Mouse (Mus musculus) heart, adult 2 months (tissue): ENCODE measurements around the gene Ubr3.

Experiments used
- CTCF ChIP-seq: fragments of 200-600 bp; IDR thresholded peaks from 2 replicates; pipeline ENCODE4 v1.8.1; 2022; ENCODE audit warnings: antibody characterized with exemption, mild to moderate bottlenecking, moderate library complexity
- POLR2A ChIP-seq: fragments of 200-500 bp; IDR thresholded peaks from 2 replicates; pipeline ENCODE4 v1.6.1; 2011; ENCODE audit warnings: mild to moderate bottlenecking, low read depth, low read length, control low read depth; ENCODE audit not compliant: insufficient read depth

DNA sequence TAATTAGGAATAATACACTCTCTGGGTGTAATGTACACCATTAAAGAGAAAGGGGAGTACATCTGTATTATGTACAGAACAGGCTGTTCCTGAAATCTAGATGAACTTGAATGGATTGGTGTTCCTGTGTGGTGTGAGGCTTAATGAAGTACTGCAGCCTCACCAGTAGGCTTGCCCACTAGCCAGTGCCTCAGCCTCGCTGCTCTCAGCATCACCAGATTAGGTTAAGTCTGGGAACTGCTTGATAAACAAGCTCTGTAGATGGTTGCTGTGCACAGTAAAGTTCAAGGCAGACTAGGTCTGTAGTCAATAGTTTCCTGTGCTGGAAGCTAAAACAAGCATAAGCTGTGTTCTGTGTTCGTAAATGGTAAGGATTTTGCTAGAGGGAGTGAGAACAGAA lies 60.6 kb downstream of the Ubr3 start:
- TF ChIP-seq CTCF: no peak
- no peak for TF ChIP-seq POLR2A
